Mouse (Mus musculus) monocyte, adult 59 days (primary cell): ENCODE measurements around the gene Dicer1. TPM values are rescaled to one million over a fixed set of nuclear protein-coding genes. Genes with fewer than 3 reads are reported as not detected.

Source experiments
- total RNA-seq, 2 experiments: library from RNA; stranded (reverse); gene quantifications; one replicate each; pipeline ENCODE4 v1.2.4; 2023

Gene Dicer1
- 10 to 100 TPM; 61.9 to 62.6 TPM for total RNA-seq

GRCm38 (mm10) chr12:104751814-104752765 is at the start of gene Dicer1:
Gene Dicer1, minus strand, starts transcription at chr12:104751952.

Other genes starting within 250 kb of the Dicer1 start
- 1 to 10 TPM in 1 of 2 experiments, under 1 TPM in 1; 0.58 to 1.3 TPM for gene Clmn, start 113.1 kb upstream of the Dicer1 start, total RNA-seq